13 mouse cellular contexts compared by ENCODE assay signal in the genomic region with DNA sequence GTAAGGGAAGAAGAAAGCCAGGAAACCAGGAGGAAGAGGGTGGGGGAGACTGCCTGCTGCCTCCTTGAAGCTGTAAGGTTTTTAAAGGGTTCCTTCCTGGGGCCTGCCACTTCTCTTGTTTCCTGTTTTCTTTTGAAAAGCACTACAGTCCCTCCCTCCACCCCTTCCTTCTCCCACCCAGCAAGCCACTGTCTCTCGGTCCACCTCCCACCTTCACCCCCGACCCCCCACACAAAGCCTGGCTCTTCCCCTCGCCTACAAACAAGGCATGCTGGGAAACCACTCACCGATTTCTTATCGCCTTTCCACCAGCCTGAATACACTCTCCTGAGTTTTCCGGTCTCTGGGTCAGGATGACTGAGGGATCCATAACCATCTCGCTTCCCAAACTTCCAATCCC. TPM values are rescaled to one million over a fixed set of nuclear protein-coding genes. Genes with fewer than 3 reads are reported as not detected.
DNase-seq lines count a peak whose midpoint lies in the region; ATAC-seq and TF ChIP-seq lines count a peak whose summit lies in the region.
"Had no signal": no experiment of that assay in that cellular context is flagged by ENCODE, and none has a peak within 500 bp of the region (broad histone marks: within the 10 kb centered on the region; RNA-seq: fewer than 3 reads in every experiment).

No protein-coding gene starts in this region.

- no peak; the same call in 1 of the 2 replicates for ATAC-seq in heart, embryonic 15.5 days (replicated peaks; ENCODE audit: insufficient number of reproducible peaks, insufficient read depth, low FRiP score, low read depth)
- ATAC-seq in lung, postnatal 0 days = peak; percentile 52; the same call in 1 of the 2 replicates
- no peak for ATAC-seq in liver, postnatal 0 days

- DNase-seq in heart, postnatal 10 days = no peak
- DNase-seq in lung, postnatal 0 days (ENCODE audit: low spot score) = peak; percentile 37
- DNase-seq in lung, postnatal 14 days = no peak
- DNase-seq in ZHBTc4 (ENCODE audit: low read depth, low spot score) = peak; percentile 61
- DNase-seq in liver, postnatal 0 days = no peak
- DNase-seq in adrenal gland, postnatal 36 days = no peak
- no peak for DNase-seq in urinary bladder, postnatal 4 days (ENCODE audit: low spot score in 2 of 2)

- no peak overlapping the region for H3K4me2 ChIP-seq in heart, embryonic 15.5 days
- H3K4me2 ChIP-seq in lung, postnatal 0 days (replicated peaks; ENCODE audit: low read depth, low read length) = no peak overlapping the region
- peak overlapping the region; percentile 42 for H3K4me2 ChIP-seq in liver, postnatal 0 days (ENCODE audit: low read depth, low read length)
- H3K4me2 ChIP-seq: hindbrain, embryonic 15.5 days; limb, embryonic 15.5 days had no signal

- H3K36me3 ChIP-seq in heart, embryonic 15.5 days = no peaks in the 10 kb centered on the region
- H3K36me3 ChIP-seq in lung, postnatal 0 days (ENCODE audit: insufficient read depth, low read length) = no peaks in the 10 kb centered on the region
- H3K36me3 ChIP-seq in liver, postnatal 0 days (replicated peaks; ENCODE audit: insufficient read depth, low read length) = no peaks in the 10 kb centered on the region
- H3K36me3 ChIP-seq: hindbrain, embryonic 15.5 days; limb, embryonic 15.5 days had no signal

- H3K27ac ChIP-seq in heart, embryonic 15.5 days = peak overlapping the region; percentile 68
- peak overlapping the region; percentile 20; the same call in 1 of the 2 replicates for H3K27ac ChIP-seq in lung, postnatal 0 days (ENCODE audit: low read length)
- H3K27ac ChIP-seq in liver, postnatal 0 days (ENCODE audit: low read depth) = peak overlapping the region; percentile 55
- H3K27ac ChIP-seq: hindbrain, embryonic 15.5 days; limb, embryonic 15.5 days had no signal

- peak; percentile 63 for TF ChIP-seq EP300 in lung, postnatal 0 days (IDR thresholded peaks at IDR 0.05)
- TF ChIP-seq EP300 in liver, postnatal 0 days (IDR thresholded peaks at IDR 0.05; ENCODE audit: low read depth) = no peak

- no peaks in the 10 kb centered on the region for H3K9me3 ChIP-seq in heart, embryonic 15.5 days (replicated peaks)
- H3K9me3 ChIP-seq in lung, postnatal 0 days (ENCODE audit: low read length) = no peaks in the 10 kb centered on the region
- no peaks in the 10 kb centered on the region for H3K9me3 ChIP-seq in liver, postnatal 0 days (ENCODE audit: low read length)
- H3K9me3 ChIP-seq: hindbrain, embryonic 15.5 days; limb, embryonic 15.5 days had no signal

- peaks cover 13% of the 10 kb centered on the region for H3K4me1 ChIP-seq in heart, embryonic 15.5 days (replicated peaks)
- H3K4me1 ChIP-seq in lung, postnatal 0 days (ENCODE audit: insufficient read depth, low read depth, low read length) = peaks cover 8% of the 10 kb centered on the region; the same call in 1 of the 2 replicates
- peaks cover 27% of the 10 kb centered on the region for H3K4me1 ChIP-seq in liver, postnatal 0 days (ENCODE audit: insufficient read depth)

- TF ChIP-seq CTCF in lung, postnatal 0 days (IDR thresholded peaks at IDR 0.05) = no peak
- no peak for TF ChIP-seq CTCF in liver, postnatal 0 days (IDR thresholded peaks at IDR 0.05; ENCODE audit: low read depth)

- 40% methylated on average over 7 of the region's 7 CpGs for WGBS in heart, embryonic 15.5 days
- WGBS in lung, postnatal 0 days = 30% methylated on average over 7 of the region's 7 CpGs
- WGBS in liver, postnatal 0 days (ENCODE audit: insufficient replicate concordance) = 30% methylated on average over 7 of the region's 7 CpGs

- H3K4me3 ChIP-seq in heart, embryonic 15.5 days = no peak overlapping the region
- H3K4me3 ChIP-seq in lung, postnatal 0 days (ENCODE audit: low read depth, low read length) = no peak overlapping the region
- H3K4me3 ChIP-seq in liver, postnatal 0 days (ENCODE audit: low read depth, low read length) = no peak overlapping the region
- H3K4me3 ChIP-seq: hindbrain, embryonic 15.5 days; limb, embryonic 15.5 days had no signal

- H3K27me3 ChIP-seq in heart, embryonic 15.5 days = no peaks in the 10 kb centered on the region
- no peaks in the 10 kb centered on the region for H3K27me3 ChIP-seq in lung, postnatal 0 days (replicated peaks; ENCODE audit: insufficient read depth, low read length)
- H3K27me3 ChIP-seq in liver, postnatal 0 days (ENCODE audit: insufficient read depth, low read length) = no peaks in the 10 kb centered on the region
- H3K27me3 ChIP-seq: hindbrain, embryonic 15.5 days; limb, embryonic 15.5 days had no signal

- intact Hi-C loops in heart, postnatal 10 days (cut with DNase I) = loop anchor here (1.0 kb wide), 1 partner anchor 25 kb away; a partner anchor contains a TSS

- no peak overlapping the region for H3K9ac ChIP-seq in heart, embryonic 15.5 days
- no peak overlapping the region for H3K9ac ChIP-seq in lung, postnatal 0 days (replicated peaks; ENCODE audit: low read depth)
- H3K9ac ChIP-seq in liver, postnatal 0 days (replicated peaks) = no peak overlapping the region; the same call in 1 of the 2 replicates
- H3K9ac ChIP-seq: hindbrain, embryonic 15.5 days; limb, embryonic 15.5 days had no signal

RNA-seq across cellular contexts. Expression of a gene that starts 6.0 kb away (rescaled TPM):
- not detected in 2 replicates for polyA plus RNA-seq in heart, embryonic 15.5 days (2015; fragmentation: Nextera tagmentation; extraction: Ambion mirVana)
- total RNA-seq in heart, postnatal 10 days (2021) = not detected
- 5.3 and 8.3 TPM in 2 replicates for polyA plus RNA-seq in lung, postnatal 0 days (2015; fragmentation: Nextera tagmentation; extraction: Ambion mirVana)
- not detected in 2 replicates for polyA plus RNA-seq in liver, postnatal 0 days (2015; fragmentation: Nextera tagmentation; extraction: Ambion mirVana)
- total RNA-seq in adrenal gland, postnatal 36 days (2021) = not detected
- total RNA-seq: gastrocnemius, adult 18-20 months; layer of hippocampus, adult 8-10 months had no signal
- polyA plus RNA-seq: small intestine, adult 2 months had no signal

RNA-seq across cellular contexts. Expression of a gene that starts 25.9 kb away (rescaled TPM):
- 17.3 and 19.0 TPM in 2 replicates for polyA plus RNA-seq in heart, embryonic 15.5 days (2015; fragmentation: Nextera tagmentation; extraction: Ambion mirVana)
- total RNA-seq in heart, postnatal 10 days (2021) = 10 to 100 TPM; 18.7 to 20.2 TPM
- 54.7 and 55.2 TPM in 2 replicates for polyA plus RNA-seq in lung, postnatal 0 days (2015; fragmentation: Nextera tagmentation; extraction: Ambion mirVana)
- polyA plus RNA-seq in liver, postnatal 0 days (2015; fragmentation: Nextera tagmentation; extraction: Ambion mirVana) = 12.4 and 13.1 TPM in 2 replicates
- total RNA-seq in adrenal gland, postnatal 36 days (2021) = 10 to 100 TPM in 1 of 2 experiments, 1 to 10 TPM in 1; 9.2 to 12.3 TPM

RNA-seq across cellular contexts. Expression of a gene that starts 27.4 kb away (rescaled TPM):
- polyA plus RNA-seq in heart, embryonic 15.5 days (2015; fragmentation: Nextera tagmentation; extraction: Ambion mirVana) = 11.3 and 13.0 TPM in 2 replicates
- total RNA-seq in heart, postnatal 10 days (2021) = 10 to 100 TPM; 11.1 to 11.7 TPM
- polyA plus RNA-seq in lung, postnatal 0 days (2015; fragmentation: Nextera tagmentation; extraction: Ambion mirVana) = 11.9 and 12.2 TPM in 2 replicates
- 12.0 and 12.8 TPM in 2 replicates for polyA plus RNA-seq in liver, postnatal 0 days (2015; fragmentation: Nextera tagmentation; extraction: Ambion mirVana)
- total RNA-seq in adrenal gland, postnatal 36 days (2021) = 10 to 100 TPM; 27.0 to 48.7 TPM

RNA-seq across cellular contexts. Expression of a gene that starts 51.2 kb away (rescaled TPM):
- polyA plus RNA-seq in heart, embryonic 15.5 days (2015; fragmentation: Nextera tagmentation; extraction: Ambion mirVana) = 23.9 and 29.0 TPM in 2 replicates
- 10 to 100 TPM; 23.1 to 23.3 TPM for total RNA-seq in heart, postnatal 10 days (2021)
- polyA plus RNA-seq in lung, postnatal 0 days (2015; fragmentation: Nextera tagmentation; extraction: Ambion mirVana) = 12.2 and 13.7 TPM in 2 replicates
- 7.6 and 8.3 TPM in 2 replicates for polyA plus RNA-seq in liver, postnatal 0 days (2015; fragmentation: Nextera tagmentation; extraction: Ambion mirVana)
- total RNA-seq in adrenal gland, postnatal 36 days (2021) = 10 to 100 TPM; 13.4 to 14.7 TPM

Comparison
In these comparisons a context has a peak if more than half of its experiments do, and no peak if none do; other contexts are left out.
1. DNase-seq: peak in lung, postnatal 0 days (single experiment) and ZHBTc4 (single experiment); none in heart, postnatal 10 days (0 of 2), lung, postnatal 14 days (single experiment), liver, postnatal 0 days (single experiment), adrenal gland, postnatal 36 days (0 of 2) and urinary bladder, postnatal 4 days (0 of 2).
2. Peak in every context shown above with its lines, with median percentiles within 50 percentile points of each other: H3K27ac ChIP-seq.